Mouse (Mus musculus): ENCODE results near the gene Rhbdl2.

Rhbdl2 gene

DNA sequence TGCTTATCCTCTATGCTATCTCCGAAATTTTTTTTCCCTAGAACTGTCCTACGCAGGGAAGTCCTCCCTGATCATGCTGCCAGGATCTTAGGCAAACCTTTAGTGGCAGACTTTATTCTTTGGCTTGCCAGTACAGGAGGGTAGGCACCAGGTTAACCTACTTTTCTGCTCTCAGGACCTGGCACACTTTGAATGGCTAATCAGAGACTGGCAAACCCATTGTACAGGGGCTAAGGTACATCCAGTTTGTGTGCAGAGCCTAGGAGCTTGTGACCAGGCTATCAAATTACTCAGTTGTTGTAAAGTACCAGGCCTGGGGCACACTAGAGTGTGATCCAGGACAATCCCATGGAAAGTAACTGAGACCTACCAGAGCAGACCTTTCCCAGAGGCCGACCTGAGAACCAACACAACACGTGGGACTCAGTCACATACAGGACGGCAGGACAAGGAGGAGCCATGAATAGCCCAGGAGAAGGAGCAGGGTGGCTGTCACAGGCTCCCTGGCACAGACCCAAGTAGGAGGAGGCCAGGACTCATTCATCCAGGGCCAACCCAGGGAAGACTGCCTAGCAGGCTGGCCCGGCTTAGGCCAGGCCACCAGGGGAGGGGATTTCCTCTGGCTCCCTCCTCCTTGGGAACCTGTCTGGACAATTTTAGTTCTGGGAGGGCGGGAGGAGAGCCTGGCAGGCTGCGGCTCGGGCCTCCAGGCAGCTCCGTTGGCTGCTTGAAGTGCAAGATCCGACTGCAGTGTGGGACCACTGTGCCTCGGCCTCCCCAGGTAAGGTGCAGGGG is at the start of gene Rhbdl2:
Gene Rhbdl2, plus strand, starts transcription at position 684 of the 795 bp plus-strand sequence.
- no peak for DNase-seq (ENCODE audit: low read depth, low spot score)

DNA sequence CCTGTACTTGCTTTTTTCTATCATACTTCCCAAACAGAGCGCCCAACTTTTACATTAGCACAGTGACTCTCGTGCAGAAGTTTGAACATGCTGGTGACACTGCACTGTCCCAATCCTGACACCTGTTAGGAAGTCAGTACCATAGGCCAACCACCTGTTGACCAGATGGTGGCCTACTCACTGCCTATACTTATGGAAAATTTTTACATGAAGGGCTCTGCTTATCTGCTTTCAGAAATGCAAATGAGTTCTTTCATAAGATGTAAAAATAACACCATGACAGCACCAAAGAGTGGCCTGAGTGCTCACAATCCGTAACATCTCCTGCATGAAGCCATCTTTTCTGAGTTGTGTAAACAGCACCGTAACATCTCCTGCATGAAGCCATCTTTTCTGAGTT is 49.0 kb upstream of the Rhbdl2 start:
- no peak for DNase-seq (ENCODE audit: low read depth, low spot score)

DNA sequence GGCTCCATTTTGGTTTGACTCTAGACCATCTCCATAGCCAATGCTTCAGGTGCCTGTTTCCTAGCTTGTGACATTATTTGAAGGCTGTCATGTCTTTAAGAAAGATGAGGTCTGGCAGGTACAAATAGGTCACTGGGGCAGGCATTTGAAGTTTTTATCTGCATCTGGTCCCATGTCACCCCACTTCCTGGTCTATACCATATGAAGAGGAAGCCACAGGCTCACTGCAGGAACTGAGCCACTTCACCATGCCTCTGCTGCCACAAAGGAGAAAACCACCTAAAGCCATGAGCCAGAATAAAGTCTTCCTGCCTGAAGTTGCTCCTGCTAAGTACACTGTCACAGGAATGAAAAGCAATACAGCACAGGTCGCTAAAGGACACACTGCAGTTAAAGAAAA is 44.8 kb upstream of the Rhbdl2 start:
- DNase-seq (ENCODE audit: low read depth, low spot score) = no peak

DNA sequence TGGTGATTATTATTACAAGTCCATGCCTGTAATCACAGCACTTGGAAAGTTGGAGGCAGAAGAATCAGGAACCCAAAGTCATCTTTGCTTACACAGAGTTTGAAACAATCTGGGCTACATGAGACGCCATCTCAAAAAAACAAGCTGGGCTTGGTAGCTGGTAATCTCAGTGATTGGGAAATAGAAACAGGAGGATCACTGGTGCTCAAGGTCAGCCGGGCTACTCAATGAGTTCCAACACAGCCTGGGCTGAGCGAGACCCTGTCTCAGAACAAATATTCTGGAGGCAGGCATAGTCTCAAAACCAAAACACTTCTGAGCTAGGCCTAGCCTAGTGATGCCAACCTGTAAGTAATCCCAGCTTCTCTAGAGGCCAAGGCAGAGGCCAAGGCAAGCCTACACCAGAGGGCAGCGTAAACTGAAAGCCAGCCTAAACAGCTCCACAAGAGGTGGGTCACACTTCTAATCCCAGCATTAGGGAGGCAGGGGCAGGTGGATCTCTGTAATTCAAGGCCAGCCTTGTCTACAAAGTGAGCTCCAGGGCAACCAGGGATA is 42.4 kb upstream of the Rhbdl2 start:
- no peak for DNase-seq (ENCODE audit: low read depth, low spot score)

DNA sequence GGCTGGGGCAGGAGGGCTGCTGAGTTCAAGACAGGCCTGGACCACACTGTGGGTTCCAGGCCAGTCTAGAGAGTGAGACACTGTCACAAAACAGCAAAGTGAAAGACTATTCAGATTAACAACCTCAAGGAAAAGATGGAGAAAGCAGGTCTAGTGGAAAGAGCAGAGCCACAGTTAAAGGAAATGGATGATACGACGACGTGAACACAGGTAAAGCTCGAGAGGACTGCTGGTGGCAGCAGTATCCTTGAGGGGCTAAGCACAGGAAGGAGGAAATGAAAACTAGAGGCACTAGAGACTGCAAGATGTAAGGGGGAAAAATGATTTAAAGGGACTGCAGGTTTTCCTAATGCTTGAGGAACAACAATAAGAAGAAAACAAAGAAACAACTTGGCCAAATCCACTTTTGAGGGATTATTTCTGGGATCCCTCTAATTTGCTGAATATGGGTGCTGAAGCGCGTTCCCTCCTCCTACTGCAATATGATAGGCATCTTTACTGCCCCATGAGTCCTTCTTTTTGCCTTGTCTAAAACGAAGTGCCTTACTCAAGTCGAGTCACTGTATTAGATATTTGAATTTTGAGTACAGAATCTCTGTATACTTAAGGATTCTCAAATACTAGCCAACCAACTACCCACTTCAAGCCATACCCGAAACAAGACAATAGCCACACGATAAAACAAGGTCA is 38.8 kb upstream of the Rhbdl2 start:
- no peak for DNase-seq (ENCODE audit: low read depth, low spot score)

DNA sequence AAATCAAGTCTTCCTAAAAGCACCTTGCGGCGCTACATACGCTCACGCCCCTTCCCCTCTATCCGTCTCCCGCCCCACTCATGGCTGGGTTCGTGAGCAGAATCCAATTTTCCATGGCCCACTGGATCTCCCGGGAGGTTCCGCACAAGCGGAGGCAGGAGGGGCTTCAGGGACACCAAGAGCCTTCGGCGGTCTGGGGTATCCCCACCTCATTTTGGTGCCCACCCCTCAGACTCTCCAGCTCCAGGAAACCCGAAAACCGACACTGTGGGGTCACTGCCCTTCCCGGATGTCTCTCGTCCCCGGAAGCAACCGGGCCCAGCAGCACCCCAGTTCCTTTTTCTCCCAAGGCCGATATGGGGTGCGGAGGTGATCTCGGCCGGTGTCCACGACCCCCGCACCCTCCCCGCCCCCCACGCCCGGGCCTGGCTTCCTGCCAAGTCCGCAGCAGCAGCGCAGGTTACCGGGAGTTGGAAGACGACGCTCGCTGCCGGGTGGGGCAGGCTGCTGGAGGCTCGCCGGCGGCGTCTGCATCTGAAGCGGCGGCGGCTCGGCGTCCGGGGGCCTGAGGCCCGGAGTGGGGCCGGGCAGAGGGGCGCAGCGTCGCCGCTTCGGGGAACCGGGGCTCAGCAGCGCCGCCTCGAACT is 38.1 kb upstream of the Rhbdl2 start:
- no peak for DNase-seq (ENCODE audit: low read depth, low spot score)

DNA sequence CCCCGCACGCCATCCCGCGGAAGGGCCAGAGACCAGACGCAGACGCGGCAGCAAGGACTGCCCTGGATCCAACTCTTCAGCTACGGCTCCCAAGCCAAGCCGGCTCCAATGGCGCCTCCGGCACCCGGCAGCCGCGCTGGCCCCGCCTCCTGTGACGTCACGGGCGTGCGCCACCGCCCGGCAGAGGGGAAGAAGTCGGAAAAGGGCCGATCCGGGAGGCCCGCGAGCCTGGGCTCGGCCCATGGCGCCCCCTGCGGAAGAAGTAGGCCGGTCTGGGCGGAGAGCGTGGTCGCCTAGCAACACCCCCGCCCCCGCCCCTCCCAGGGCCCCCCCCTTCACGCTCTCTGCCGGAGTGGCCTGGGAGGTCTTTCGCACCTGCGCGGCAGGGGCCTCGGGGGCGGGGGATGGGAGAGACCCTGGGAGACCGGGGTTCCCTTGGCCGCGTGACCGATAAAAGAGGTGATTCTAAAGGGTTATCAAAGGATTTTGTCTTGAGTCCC is 37.5 kb upstream of the Rhbdl2 start, which contains the start of gene Akirin1:
Gene Akirin1, minus strand, starts transcription at position 194 of the 500 bp plus-strand sequence.
- peak; percentile 90 for DNase-seq (ENCODE audit: low read depth, low spot score)

DNA sequence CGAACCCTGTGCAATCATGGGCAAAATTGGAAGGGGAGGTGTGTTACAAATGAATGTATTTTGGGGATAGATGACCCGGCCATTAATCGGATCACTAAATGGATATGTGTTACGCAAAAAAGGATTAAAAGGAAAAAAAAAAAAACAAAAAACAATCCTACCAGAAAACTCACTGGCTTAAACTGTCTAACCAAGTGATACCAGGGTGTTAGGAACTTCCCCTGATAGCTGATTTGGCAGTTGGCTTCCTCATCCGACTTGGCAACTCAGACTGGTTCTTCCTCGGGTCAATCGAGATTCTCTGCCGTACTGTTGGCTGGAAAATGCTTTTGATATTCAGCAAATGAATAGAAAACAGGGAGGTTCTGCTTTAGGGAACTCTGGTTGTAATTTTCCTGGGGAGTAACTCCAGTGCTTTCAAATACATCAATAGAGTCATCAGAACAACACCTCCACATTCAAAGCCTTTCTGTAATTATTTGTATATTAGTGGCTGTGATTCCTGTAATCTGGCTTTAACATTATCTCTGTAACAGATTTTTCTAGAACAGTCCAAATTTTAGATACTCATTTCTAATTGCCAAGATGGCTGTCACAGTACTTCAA is 36.9 kb upstream of the Rhbdl2 start:
- DNase-seq (ENCODE audit: low read depth, low spot score) = peak; percentile 43

DNA sequence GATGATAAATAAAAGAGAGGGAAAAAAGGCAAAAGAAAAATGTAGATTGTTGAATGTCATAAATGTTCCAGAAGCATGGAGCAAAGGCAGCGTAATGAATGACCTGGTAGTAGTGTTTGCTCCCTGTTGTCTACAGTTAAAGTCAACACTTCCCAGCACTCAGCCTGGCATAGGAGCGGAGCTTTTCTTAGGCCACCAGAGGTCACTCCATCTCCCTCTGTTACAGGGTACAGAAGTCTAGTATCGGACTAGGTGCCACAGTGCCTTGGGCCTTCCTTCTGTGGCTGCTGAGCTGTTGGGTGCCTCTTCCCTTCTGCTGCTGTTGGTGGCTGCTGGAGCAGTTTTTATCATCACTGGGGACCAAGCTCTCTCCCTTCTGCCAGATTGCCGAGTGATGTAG is 29.4 kb upstream of the Rhbdl2 start:
- DNase-seq (ENCODE audit: low read depth, low spot score) = no peak

DNA sequence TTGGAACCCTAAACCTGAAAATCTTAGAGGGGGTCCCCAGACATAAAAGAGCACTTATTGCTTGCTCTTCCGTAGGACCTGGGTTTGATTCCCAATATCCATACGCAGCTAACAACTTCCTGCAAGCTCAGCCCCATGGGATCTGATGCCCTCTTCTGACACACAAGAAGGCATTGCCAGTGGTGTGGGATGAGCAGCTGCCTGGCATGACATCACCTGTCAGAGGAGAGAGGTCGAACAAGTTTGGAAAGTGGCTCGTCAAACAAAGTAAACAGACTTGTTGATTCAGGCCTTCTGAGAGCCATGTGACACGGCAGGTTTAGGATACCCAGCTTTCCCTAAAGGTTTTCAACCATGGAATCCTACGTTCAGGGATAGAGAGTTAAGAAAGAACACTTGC is 22.6 kb upstream of the Rhbdl2 start:
- no peak for DNase-seq (ENCODE audit: low read depth, low spot score)

DNA sequence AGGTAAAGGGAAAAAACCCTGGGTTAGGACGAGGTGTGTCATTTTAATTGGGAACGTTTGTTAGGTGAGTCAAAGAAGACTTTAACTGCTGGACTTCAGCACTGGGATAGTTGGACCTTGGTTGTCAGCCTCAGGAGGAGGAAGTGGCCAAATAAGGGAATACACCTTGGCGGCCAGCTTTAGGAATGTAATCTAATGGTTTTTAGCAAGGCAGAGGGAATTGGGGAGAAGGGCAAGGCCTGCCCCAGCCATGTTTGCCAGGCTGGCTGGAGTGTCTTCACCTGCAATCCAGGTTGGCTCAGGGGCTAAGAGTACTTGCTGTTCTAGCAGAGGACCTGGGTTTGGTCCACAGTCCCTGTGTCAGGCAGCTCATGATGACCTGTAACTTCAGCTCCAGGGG is 19.9 kb upstream of the Rhbdl2 start:
- DNase-seq (ENCODE audit: low read depth, low spot score) = no peak

DNA sequence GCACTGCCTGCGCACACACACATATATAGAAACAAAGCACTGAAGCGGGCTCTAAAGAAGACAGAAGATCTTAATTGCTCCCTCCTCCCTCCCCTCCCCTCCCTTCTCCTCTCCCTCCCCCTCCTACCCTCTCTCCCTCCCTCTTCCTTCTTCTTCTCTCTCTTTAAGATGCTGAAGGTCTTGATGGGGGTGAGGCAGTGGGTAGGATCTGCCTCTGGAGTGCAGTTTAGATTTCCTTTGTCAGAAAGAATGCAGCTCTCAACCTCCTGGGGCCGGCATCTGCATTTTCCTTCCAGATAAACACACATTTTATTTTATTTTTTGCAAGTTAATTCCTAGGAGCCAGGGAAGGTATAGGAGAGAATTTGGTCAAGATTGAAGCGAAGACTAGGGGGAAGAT is 19.4 kb upstream of the Rhbdl2 start:
- DNase-seq (ENCODE audit: low read depth, low spot score) = no peak

DNA sequence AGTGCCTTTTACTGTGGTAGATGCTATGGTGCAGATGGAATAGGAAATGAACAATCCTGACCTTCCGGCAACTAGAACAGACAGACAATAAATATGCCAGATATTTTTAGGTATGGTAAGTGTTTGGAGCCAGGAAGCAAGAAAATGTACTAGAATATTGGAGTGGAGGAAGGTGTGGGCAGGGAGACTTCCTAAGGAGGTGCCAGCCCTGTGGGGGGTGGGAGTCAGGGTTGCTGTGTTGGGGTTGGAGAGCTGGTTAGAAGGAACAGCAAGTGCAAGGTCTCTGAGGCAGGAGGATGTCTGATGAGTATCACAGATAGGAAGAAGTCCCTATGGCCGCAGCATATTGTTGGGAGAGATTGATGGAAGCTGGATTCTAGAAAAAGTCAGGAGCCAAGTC is 5.0 kb downstream of the Rhbdl2 start:
- DNase-seq (ENCODE audit: low read depth, low spot score) = no peak

DNA sequence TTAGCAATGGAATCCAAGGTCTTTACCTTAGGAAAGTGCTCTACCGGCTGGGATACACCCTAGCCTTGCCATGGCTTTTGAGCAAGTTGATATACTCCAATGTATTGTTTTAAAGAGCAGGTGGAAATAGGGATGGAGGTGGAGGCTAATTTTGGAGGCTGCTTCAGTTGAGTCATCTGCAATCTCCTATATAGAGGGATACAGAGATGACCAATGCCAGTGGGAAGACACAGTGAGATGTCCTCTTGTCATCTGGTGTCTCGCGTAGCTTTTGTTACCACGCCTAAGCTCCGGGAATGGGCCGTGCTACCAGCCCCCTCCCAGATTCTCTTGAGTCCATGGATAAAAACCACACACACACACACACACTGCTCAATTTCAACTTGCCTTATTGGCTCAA is 5.5 kb downstream of the Rhbdl2 start:
- DNase-seq (ENCODE audit: low read depth, low spot score) = peak; percentile 45

DNA sequence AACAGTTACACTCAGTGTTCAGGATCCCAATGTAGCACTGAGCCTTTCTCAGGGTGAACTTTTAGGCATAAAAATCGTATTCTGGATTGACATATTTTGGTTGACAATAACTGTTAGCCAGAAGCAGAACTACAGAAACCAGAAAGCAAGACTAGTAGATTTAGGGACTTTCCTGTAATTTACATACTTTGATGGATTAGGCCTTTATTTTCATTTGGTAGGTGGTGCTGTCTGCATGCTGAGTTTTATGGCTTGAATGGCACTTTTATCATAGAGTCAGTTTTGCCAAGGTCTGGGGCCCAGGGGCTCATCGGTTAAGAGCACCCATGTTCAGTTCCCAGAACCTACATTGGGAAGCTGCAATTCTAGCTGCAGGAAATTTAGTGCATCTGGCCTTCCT is 7.4 kb downstream of the Rhbdl2 start:
- no peak for DNase-seq (ENCODE audit: low read depth, low spot score)

DNA sequence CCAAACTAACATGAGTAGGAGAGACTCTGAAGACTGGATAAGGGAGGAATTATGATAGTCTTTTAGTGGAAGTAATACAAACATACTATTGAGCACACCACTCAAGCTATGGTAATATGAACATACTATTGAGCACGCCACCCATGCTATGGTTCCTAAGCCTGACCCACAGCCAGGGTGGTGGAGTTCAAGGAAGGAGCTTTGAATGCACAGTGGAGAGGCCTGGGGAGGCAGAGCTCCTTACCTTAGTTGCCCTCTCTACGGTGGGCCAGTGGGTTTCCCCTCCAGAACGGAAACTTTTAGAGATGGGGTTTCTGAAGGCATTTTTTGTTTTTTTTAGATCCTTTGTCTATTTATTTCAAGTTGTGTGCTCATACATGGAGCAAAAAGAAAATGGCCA is 9.7 kb downstream of the Rhbdl2 start:
- DNase-seq (ENCODE audit: low read depth, low spot score) = no peak

DNA sequence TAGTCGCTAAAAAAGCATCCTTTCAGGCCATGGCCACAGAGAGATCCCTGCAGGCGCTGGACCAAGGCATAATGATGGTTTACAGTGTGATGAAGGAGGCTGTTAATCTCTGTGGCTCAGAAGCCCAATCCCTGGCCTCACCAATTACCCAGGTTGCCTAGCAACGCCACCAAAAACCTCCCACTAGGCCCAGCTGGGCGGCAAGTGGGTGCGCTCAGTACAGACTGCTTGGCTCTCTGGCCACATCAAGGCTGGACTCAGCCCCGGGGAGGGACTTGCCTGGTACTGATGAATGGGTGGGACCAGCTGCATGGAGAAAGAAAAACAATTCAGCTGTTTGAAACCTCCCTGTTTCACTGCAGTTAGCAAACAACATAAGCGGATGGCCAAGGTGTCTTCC is 10.2 kb downstream of the Rhbdl2 start:
- DNase-seq (ENCODE audit: low read depth, low spot score) = peak; percentile 83

DNA sequence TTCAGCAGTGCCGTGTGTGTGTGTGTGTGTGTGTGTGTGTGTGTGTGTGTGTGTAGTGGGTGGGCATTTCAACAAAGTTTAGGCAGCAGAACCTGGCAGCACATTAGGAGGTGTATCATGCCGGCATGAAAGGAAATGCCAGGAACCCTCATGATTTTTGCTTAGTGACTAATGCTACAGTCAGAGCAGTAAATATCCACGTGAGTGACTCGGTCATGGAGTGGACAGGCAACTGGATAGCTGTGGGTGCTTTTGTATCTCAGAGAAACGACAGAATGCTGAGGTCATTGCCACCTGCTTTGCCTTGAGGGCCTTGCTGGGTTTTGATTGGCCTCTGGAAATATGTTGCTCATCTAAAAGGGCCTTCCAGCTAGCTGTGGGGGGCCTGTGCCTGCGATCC is 16.0 kb downstream of the Rhbdl2 start:
- DNase-seq (ENCODE audit: low read depth, low spot score) = no peak

DNA sequence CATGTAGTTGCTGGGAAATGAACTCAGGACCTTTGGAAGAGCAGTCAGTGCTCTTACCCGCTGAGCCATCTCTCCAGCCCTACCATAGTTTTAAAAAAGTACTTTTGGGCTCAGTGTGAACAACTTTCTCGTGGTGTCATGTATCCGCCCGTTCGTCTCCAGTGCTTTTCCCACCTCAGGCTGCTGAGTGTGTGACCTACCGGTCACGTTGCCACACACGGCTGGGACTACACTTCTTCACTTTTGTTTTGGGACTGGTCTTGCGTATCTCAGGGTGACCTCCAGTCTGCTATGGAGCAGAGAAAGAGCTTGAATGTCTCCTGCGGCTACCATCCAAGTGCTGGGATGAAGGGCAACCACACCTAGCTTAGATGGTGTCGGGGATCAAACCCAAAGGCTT is 20.6 kb downstream of the Rhbdl2 start:
- DNase-seq (ENCODE audit: low read depth, low spot score) = no peak

DNA sequence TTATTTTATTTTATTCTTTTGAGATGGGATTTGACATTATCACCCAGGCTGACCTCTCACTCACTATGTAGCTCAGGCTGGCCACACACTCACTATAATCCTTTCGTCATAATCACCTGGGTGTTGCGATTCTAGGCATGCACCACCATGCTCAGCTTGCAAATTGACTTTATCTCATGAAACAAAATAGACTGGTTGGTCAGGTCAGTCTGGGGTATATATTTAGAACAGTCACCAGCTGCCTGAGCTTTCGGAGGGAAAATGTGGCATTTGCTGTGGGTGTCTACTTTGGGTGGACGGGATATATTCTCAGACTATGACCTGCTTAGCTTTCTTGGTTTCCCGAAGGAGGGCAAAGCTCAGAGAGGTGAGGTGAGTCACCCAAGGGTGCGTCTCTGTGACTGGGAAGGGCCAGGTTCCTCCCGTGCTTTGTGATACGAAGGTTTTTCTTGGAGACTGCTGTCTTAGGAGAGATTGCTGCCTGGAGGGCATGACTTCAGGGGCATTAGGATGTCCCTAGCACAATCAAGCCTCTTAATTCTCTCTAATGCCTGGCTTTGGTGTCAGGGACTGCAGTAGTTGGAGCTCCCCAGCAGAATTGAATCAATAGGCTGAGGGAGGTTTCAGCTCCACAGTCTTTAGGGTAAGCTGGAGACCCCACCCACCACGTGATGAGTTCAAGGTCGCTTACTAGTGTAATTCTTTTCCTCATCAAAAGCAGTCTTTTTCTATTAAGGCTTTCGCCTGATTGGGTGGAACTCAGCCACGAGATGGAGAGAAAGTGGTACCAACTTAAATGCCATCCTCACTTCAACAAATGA is 23.0 kb downstream of the Rhbdl2 start:
- DNase-seq (ENCODE audit: low read depth, low spot score) = no peak

DNA sequence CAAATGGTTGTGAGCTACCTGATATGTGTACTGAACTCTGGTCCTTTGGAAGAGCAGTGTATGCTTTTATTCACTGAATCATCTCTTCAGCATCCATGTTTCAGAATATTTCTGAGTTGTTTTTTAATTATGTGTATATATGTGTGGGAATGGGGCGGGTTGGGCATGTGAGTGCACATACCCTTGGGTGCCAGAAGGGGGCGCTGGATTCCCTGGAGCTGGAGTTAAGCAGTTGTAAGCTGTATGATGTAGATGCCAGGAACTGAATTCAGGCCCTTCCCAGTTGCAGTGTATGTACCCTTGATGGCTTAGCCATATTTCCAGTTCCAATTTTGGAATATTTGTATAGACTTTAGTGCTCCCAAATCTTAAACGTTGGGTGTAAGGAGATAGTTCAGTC is 24.9 kb downstream of the Rhbdl2 start:
- DNase-seq (ENCODE audit: low read depth, low spot score) = no peak
